Mouse (Mus musculus) ES-E14 (cell line): ENCODE data around the gene 1700069L16Rik.

Source experiments
- MAFK ChIP-seq: IDR thresholded peaks from 2 replicates; pipeline ENCODE4 v1.6.1; 2014; ENCODE audit warnings: mild to moderate bottlenecking, low read depth, low read length, inconsistent platforms; ENCODE audit not compliant: insufficient read depth
- ZC3H11A ChIP-seq: IDR thresholded peaks from 2 replicates; pipeline ENCODE4 v1.6.1; 2012; ENCODE audit warnings: low read depth, mild to moderate bottlenecking, inconsistent platforms, low read length, borderline replicate concordance
- ZNF384 ChIP-seq: IDR thresholded peaks from 2 replicates; pipeline ENCODE4 v1.6.1; 2012; ENCODE audit warnings: low read depth, low read length, inconsistent platforms

DNA sequence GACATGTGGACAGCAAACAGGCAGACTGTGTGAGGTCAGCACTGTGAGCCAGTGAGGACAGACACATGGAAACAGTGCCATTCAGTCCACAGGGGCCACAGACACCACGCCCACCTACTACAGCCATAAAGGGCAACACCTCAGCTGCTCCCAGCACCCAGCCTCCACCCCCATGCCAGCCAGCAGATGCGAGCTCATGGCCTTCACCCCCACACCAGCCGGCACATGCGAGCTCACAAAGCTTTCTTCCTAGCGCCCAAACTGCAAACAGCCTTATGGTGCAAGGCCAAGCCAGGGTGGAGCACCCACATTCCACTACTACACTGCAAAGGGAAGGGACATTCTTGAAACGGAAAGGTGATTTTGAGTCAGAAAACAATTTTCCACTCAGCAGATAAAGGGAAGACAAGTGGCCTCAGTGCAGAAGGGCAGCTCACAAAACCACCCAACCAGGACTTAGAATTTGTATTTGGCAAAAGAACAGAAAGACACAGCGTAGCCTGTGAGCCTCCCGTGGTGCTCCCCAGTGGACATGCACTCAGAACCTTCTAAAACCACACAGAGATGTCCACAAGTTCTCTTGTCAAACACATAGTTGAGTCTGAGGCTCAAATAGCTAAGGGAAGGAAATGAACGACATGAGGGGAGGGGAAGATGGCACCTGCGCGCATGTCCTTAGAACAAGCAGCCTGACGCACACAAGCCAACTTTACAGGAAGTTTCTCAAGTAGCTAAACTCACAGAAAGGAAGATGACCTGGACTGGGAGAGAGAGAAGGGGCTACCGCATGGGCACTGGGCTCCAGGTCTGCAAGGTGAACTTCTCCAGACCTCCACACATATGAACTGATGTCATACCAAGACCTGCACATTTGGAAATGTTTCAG is 41.3 kb upstream of the 1700069L16Rik start:
- TF ChIP-seq ZC3H11A, result no peak
- no peak for TF ChIP-seq ZNF384
- no peak for TF ChIP-seq MAFK
